Mouse (Mus musculus): ENCODE measurements at regions not wholly inside any gene's neighbourhood (a gene's known extent, or its start where the extent isn't known, plus 50 kb on each side); places are given as distances from the start of the nearest gene placed in this dataset.

DNA sequence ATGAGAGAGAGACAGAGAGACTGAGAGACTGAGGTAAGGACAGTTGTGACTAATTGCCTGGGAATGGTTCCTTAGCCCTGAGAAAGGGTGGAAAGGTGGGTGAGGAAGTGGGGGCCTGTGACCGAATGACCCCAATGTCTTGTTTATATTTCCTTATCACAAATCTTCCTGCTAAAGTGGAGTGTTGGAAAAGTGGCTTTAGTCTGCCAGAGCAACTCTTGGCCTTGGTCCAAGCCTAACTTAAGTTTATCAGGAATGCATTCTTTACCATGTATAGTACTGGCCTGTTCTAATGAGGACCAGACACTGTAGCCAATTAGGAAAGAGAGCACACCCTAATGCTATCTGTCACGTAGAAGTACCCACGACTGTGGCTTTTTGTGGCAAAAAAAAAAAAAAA lies 133.6 kb downstream of the Mterf1b start:
- in situ Hi-C loops (cut with MboI; ENCODE audit: low pct_ligation_motif_present, low pct_unique_long_range_greater_than_20kb, low sequenced_read_pairs) (no loop called here), dilution Hi-C loops (cut with MboI; ENCODE audit: extremely low pct_ligation_motif_present, extremely low pct_unique_long_range_greater_than_20kb, low sequenced_read_pairs) (no loop called here)
- Histone ChIP-seq H3K9me3 (replicated peaks; ENCODE audit: low read length) (no peaks in the 10 kb centered on the region), H3K79me2 (replicated peaks; ENCODE audit: control insufficient read depth, extremely low read depth, insufficient read depth, poor library complexity, severe bottlenecking) (no peaks in the 10 kb centered on the region), H3K4me2 (ENCODE audit: insufficient read depth, low read depth, poor library complexity, severe bottlenecking) (no peak overlapping the region), H3K4me3 (replicated peaks in 1 of 3; ENCODE audit: low read depth in 2 of 3, low read length in 2 of 3, poor library complexity in 1 of 3) (no peak overlapping the region), H3K4me1 (ENCODE audit: control insufficient read depth in 1 of 2, insufficient read depth in 2 of 2) (no peaks in the 10 kb centered on the region), H3K27me3 (replicated peaks) (no peaks in the 10 kb centered on the region), H3K36me3 (replicated peaks in 1 of 2; ENCODE audit: control insufficient read depth in 1 of 2, insufficient read depth in 1 of 2, low read length in 1 of 2) (no peaks in the 10 kb centered on the region), H3K27ac (ENCODE audit: insufficient read depth, low read depth) (no peak overlapping the region), H3K9ac (ENCODE audit: insufficient read depth, low read depth) (no peak overlapping the region)
- TF ChIP-seq MXI1 (IDR thresholded peaks at IDR 0.05; ENCODE audit: low read depth, low read length) (no peak), ZKSCAN1 (IDR thresholded peaks at IDR 0.05; ENCODE audit: borderline replicate concordance, low read depth, low read length) (no peak), HCFC1 (IDR thresholded peaks at IDR 0.05; ENCODE audit: low read depth, low read length) (no peak), RCOR1 (conservative IDR thresholded peaks at IDR 0.05; ENCODE audit: low read depth, low read length) (no peak), BHLHE40 (IDR thresholded peaks at IDR 0.05; ENCODE audit: low read depth, low read length) (no peak), MAFK (IDR thresholded peaks at IDR 0.05; ENCODE audit: insufficient replicate concordance, low read length) (no peak), USF1 (IDR thresholded peaks at IDR 0.05; ENCODE audit: low read depth, low read length) (no peak), NELFE (IDR thresholded peaks at IDR 0.05; ENCODE audit: low read depth, low read length) (no peak), POLR2AphosphoS2 (IDR thresholded peaks at IDR 0.05; ENCODE audit: low read depth, low read length) (no peak), TBP (conservative IDR thresholded peaks at IDR 0.05; ENCODE audit: low read depth, low read length) (no peak), CHD1 (IDR thresholded peaks at IDR 0.05; ENCODE audit: low read depth, low read length) (no peak)
- DNase-seq (ENCODE audit: extremely low read depth) = no peak

DNA sequence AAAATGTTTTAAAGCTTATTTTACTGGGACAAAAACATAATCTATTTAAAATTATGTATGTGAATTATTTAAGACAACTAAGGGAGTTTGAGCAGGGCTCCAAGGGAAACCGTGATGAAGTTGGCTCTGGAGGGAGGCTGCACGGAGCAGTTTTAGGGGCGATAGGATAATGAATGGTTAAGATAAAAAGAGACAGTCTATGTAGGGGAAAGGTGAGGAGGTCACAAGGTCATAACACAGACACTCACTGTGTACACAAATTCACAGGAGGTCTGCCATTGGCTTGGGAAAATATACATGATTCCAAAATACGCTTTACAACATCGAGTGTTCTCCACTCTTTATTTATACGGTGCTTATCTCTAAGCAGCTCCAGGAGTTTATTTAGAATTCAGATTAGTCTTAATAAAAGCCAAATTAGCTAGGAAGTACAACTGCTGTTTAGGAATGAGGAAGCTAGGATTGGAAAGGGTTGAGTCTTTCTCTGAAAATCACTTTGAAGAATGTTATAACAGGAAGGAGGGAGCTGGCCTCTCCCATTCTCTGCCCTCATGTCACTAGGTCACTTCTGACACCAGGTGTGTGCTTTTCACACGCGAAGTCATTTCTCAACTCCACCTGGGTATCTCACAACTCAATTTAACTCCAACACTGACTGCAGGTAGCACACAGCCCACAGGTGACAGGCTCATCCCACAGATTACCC lies 134.3 kb downstream of the Mterf1b start:
- in situ Hi-C loops (cut with MboI; ENCODE audit: low pct_ligation_motif_present, low pct_unique_long_range_greater_than_20kb, low sequenced_read_pairs) (no loop called here), dilution Hi-C loops (cut with MboI; ENCODE audit: extremely low pct_ligation_motif_present, extremely low pct_unique_long_range_greater_than_20kb, low sequenced_read_pairs) (no loop called here)
- Histone ChIP-seq H3K36me3 (replicated peaks in 1 of 2; ENCODE audit: control insufficient read depth in 1 of 2, insufficient read depth in 1 of 2, low read length in 1 of 2) (no peaks in the 10 kb centered on the region), H3K9me3 (replicated peaks; ENCODE audit: low read length) (no peaks in the 10 kb centered on the region), H3K4me2 (ENCODE audit: insufficient read depth, low read depth, poor library complexity, severe bottlenecking) (no peak overlapping the region), H3K4me3 (replicated peaks in 1 of 3; ENCODE audit: low read depth in 2 of 3, low read length in 2 of 3, poor library complexity in 1 of 3) (no peak overlapping the region), H3K9ac (ENCODE audit: insufficient read depth, low read depth) (no peak overlapping the region), H3K79me2 (replicated peaks; ENCODE audit: control insufficient read depth, extremely low read depth, insufficient read depth, poor library complexity, severe bottlenecking) (no peaks in the 10 kb centered on the region), H3K27me3 (replicated peaks) (no peaks in the 10 kb centered on the region), H3K27ac (ENCODE audit: insufficient read depth, low read depth) (no peak overlapping the region), H3K4me1 (ENCODE audit: control insufficient read depth in 1 of 2, insufficient read depth in 2 of 2) (no peaks in the 10 kb centered on the region)
- TF ChIP-seq CHD1 (IDR thresholded peaks at IDR 0.05; ENCODE audit: low read depth, low read length) (no peak), MAX (IDR thresholded peaks at IDR 0.05; ENCODE audit: low read length) (no peak), IRF4 (IDR thresholded peaks at IDR 0.05; ENCODE audit: low read depth, low read length) (no peak), MAZ (IDR thresholded peaks at IDR 0.05; ENCODE audit: low read depth, low read length) (no peak), KAT2A (IDR thresholded peaks at IDR 0.05; ENCODE audit: insufficient replicate concordance, low read length) (no peak), RCOR1 (conservative IDR thresholded peaks at IDR 0.05; ENCODE audit: low read depth, low read length) (no peak), POLR2A (IDR thresholded peaks at IDR 0.05; ENCODE audit: low read depth, low read length) (no peak), GABPA (IDR thresholded peaks at IDR 0.05; ENCODE audit: insufficient replicate concordance, low read depth, low read length) (no peak), TBP (conservative IDR thresholded peaks at IDR 0.05; ENCODE audit: low read depth, low read length) (no peak), POLR2AphosphoS2 (IDR thresholded peaks at IDR 0.05; ENCODE audit: low read depth, low read length) (no peak)
- no peak for DNase-seq (ENCODE audit: extremely low read depth)

All from CH12.LX (cell line).